Mouse (Mus musculus) thymus, adult 2 months (tissue): ENCODE results near the gene Wdcp.

Experiments
- CTCF ChIP-seq: fragments of 200-500 bp; IDR thresholded peaks from 2 replicates; pipeline ENCODE4 v1.5.1; 2012; ENCODE audit warnings: mild to moderate bottlenecking, control low read depth, low read length, moderate library complexity, borderline replicate concordance; ENCODE audit not compliant: control insufficient read depth, poor library complexity, insufficient read depth; ENCODE audit errors: extremely low read depth
- POLR2A ChIP-seq: fragments of 200-500 bp; IDR thresholded peaks from 2 replicates; pipeline ENCODE4 v1.6.1; 2012; ENCODE audit warnings: mild to moderate bottlenecking, low read length, control low read depth, moderate library complexity; ENCODE audit not compliant: control insufficient read depth, poor library complexity, insufficient read depth; ENCODE audit errors: extremely low read depth

- TF ChIP-seq CTCF (no peak), POLR2A (no peak)
Measured at GRCm38 (mm10) chr12:4872273-4872672, 29.2 kb downstream of the Wdcp start.
